In the genomic region with DNA sequence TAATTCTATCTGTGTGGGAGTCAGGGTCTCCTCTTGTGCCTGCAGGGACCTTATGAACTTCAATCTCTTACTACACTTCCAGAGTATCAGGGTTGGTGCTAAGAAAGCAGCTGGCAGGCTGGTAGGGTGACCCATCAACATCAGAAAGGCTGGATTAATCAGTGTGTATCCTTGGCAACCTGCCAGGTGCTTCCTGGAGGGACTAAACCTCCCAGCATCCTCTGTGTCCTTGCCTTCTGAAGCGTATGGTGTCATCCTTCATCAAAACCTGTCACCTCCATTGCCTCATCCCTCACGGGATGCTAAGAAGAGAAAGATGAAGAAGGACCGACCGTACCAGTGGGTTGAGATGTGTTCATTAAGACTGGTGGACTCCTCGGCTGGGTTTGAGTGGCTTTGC, we compare ENCODE assay signal across 10 mouse cellular contexts. TPM values are rescaled to one million over a fixed set of nuclear protein-coding genes. Genes with fewer than 3 reads are reported as not detected.
A peak's percentile ranks its signal among the peaks of the same experiment; 100 is the strongest.
DNase-seq lines count a peak whose midpoint lies in the region; ATAC-seq and TF ChIP-seq lines count a peak whose summit lies in the region.
"Had no signal": no experiment of that assay in that cellular context is flagged by ENCODE, and none has a peak within 500 bp of the region (broad histone marks: within the 10 kb centered on the region; RNA-seq: fewer than 3 reads in every experiment).

No protein-coding gene starts in this region.

- no peaks in the 10 kb centered on the region for H3K36me3 ChIP-seq in heart, embryonic 12.5 days
- H3K36me3 ChIP-seq in heart, embryonic 11.5 days (ENCODE audit: control insufficient read depth, insufficient read depth, low read length): no peaks in the 10 kb centered on the region; the same call in 1 of the 2 replicates
- H3K36me3 ChIP-seq in forebrain, postnatal 0 days (ENCODE audit: insufficient read depth): peaks cover 7% of the 10 kb centered on the region; the same call in 1 of the 2 replicates
- H3K36me3 ChIP-seq in midbrain, embryonic 12.5 days: no peaks in the 10 kb centered on the region; the same call in 1 of the 2 replicates

- H3K27ac ChIP-seq in heart, embryonic 12.5 days (ENCODE audit: poor library complexity, severe bottlenecking): peak overlapping the region; percentile 60; the same call in 1 of the 2 replicates
- no peak overlapping the region for H3K27ac ChIP-seq in heart, embryonic 11.5 days (ENCODE audit: low read depth, low read length)
- H3K27ac ChIP-seq in forebrain, postnatal 0 days (ENCODE audit: low read depth, low read length): peak overlapping the region; percentile 60
- H3K27ac ChIP-seq in midbrain, embryonic 12.5 days (replicated peaks): peak overlapping the region; percentile 60

- DNase-seq in adrenal gland, postnatal 10 days: peak; percentile 64
- peak; percentile 59 for DNase-seq in forebrain, postnatal 0 days
- no peak for DNase-seq in urinary bladder, adult 2 months (ENCODE audit: low spot score)
- DNase-seq in gastrocnemius, postnatal 10 days: no peak
- DNase-seq in right cerebral cortex, adult 18-20 months: no peak
- DNase-seq: spleen, adult 18-20 months had no signal

- H3K4me1 ChIP-seq in heart, embryonic 12.5 days (replicated peaks): peaks cover 32% of the 10 kb centered on the region
- peaks cover 6% of the 10 kb centered on the region; the same call in 1 of the 2 replicates for H3K4me1 ChIP-seq in heart, embryonic 11.5 days (ENCODE audit: control insufficient read depth, insufficient read depth, low read length)
- peaks cover 26% of the 10 kb centered on the region for H3K4me1 ChIP-seq in forebrain, postnatal 0 days (ENCODE audit: insufficient read depth)
- peaks cover 26% of the 10 kb centered on the region for H3K4me1 ChIP-seq in midbrain, embryonic 12.5 days

- no peak for TF ChIP-seq CTCF in forebrain, postnatal 0 days (IDR thresholded peaks at IDR 0.05; ENCODE audit: low read depth)

- 57% methylated on average over 5 of the region's 5 CpGs for WGBS in heart, embryonic 12.5 days
- WGBS in heart, embryonic 11.5 days (ENCODE audit: insufficient replicate concordance): 71% methylated on average over 5 of the region's 5 CpGs
- WGBS in forebrain, postnatal 0 days: 42% methylated on average over 5 of the region's 5 CpGs
- 48% methylated on average over 5 of the region's 5 CpGs for WGBS in midbrain, embryonic 12.5 days

- H3K4me3 ChIP-seq in heart, embryonic 12.5 days: no peak overlapping the region
- no peak overlapping the region for H3K4me3 ChIP-seq in heart, embryonic 11.5 days (ENCODE audit: low read depth, low read length)
- no peak overlapping the region for H3K4me3 ChIP-seq in forebrain, postnatal 0 days (ENCODE audit: low read depth, low read length)
- H3K4me3 ChIP-seq in midbrain, embryonic 12.5 days: no peak overlapping the region

- H3K27me3 ChIP-seq in heart, embryonic 12.5 days (replicated peaks): no peaks in the 10 kb centered on the region
- H3K27me3 ChIP-seq in heart, embryonic 11.5 days (ENCODE audit: control insufficient read depth, insufficient read depth, low read length): no peaks in the 10 kb centered on the region
- no peaks in the 10 kb centered on the region for H3K27me3 ChIP-seq in forebrain, postnatal 0 days (ENCODE audit: insufficient read depth, low read length)
- no peaks in the 10 kb centered on the region for H3K27me3 ChIP-seq in midbrain, embryonic 12.5 days

- ATAC-seq in heart, embryonic 12.5 days (ENCODE audit: insufficient number of reproducible peaks, low FRiP score): no peak
- ATAC-seq in heart, embryonic 11.5 days (replicated peaks; ENCODE audit: insufficient number of reproducible peaks, low FRiP score, low TSS enrichment): no peak
- ATAC-seq in forebrain, postnatal 0 days: peak; percentile 14; the same call in 1 of the 2 replicates
- ATAC-seq in midbrain, embryonic 12.5 days (ENCODE audit: low FRiP score, low read depth): no peak

- no peaks in the 10 kb centered on the region for H3K9me3 ChIP-seq in heart, embryonic 12.5 days (replicated peaks)
- H3K9me3 ChIP-seq in heart, embryonic 11.5 days (replicated peaks; ENCODE audit: control insufficient read depth, low read length): no peaks in the 10 kb centered on the region
- H3K9me3 ChIP-seq in forebrain, postnatal 0 days (ENCODE audit: low read length): no peaks in the 10 kb centered on the region
- H3K9me3 ChIP-seq in midbrain, embryonic 12.5 days: no peaks in the 10 kb centered on the region

- H3K9ac ChIP-seq in heart, embryonic 12.5 days: no peak overlapping the region
- no peak overlapping the region for H3K9ac ChIP-seq in heart, embryonic 11.5 days (ENCODE audit: low read depth, low read length)
- no peak overlapping the region for H3K9ac ChIP-seq in forebrain, postnatal 0 days
- H3K9ac ChIP-seq in midbrain, embryonic 12.5 days (replicated peaks): no peak overlapping the region

- H3K4me2 ChIP-seq in heart, embryonic 12.5 days: no peak overlapping the region
- no peak overlapping the region for H3K4me2 ChIP-seq in heart, embryonic 11.5 days
- 0 out of 2 replicates have a peak overlapping the region, but pooled peaks have one; percentile 15 for H3K4me2 ChIP-seq in forebrain, postnatal 0 days (ENCODE audit: low read depth)
- H3K4me2 ChIP-seq in midbrain, embryonic 12.5 days (replicated peaks): peak overlapping the region; percentile 13; the same call in 1 of the 2 replicates

RNA-seq across cellular contexts. Expression of a gene that starts 8.0 kb away (rescaled TPM):
- polyA plus RNA-seq in heart, embryonic 12.5 days (2016; fragmentation: Nextera tagmentation; extraction: Ambion mirVana): 14.9 and 17.0 TPM in 2 replicates
- 13.5 and 15.3 TPM in 2 replicates for polyA plus RNA-seq in heart, embryonic 11.5 days (2014; fragmentation: Nextera tagmentation; extraction: Ambion mirVana)
- total RNA-seq in adrenal gland, postnatal 10 days (2021): 1 to 10 TPM; 8.5 to 9.0 TPM
- total RNA-seq in forebrain, postnatal 0 days (2014; rRNA removed): 68.5 and 75.4 TPM in 2 replicates
- polyA plus RNA-seq in forebrain, postnatal 0 days (2015; fragmentation: Nextera tagmentation; extraction: Ambion mirVana): 49.4 and 53.5 TPM in 2 replicates
- polyA plus RNA-seq in midbrain, embryonic 12.5 days (2016; fragmentation: Nextera tagmentation; extraction: Ambion mirVana): 40.8 and 47.4 TPM in 2 replicates
- polyA plus RNA-seq in urinary bladder, adult 2 months (2012; rRNA removed): 31.0 and 51.2 TPM in 2 replicates
- 10 to 100 TPM; 11.3 to 16.1 TPM for total RNA-seq in gastrocnemius, postnatal 10 days (2021)

RNA-seq across cellular contexts. Expression of a gene that starts 23.4 kb away (rescaled TPM):
- not detected in 2 replicates for polyA plus RNA-seq in heart, embryonic 12.5 days (2016; fragmentation: Nextera tagmentation; extraction: Ambion mirVana)
- polyA plus RNA-seq in heart, embryonic 11.5 days (2014; fragmentation: Nextera tagmentation; extraction: Ambion mirVana): not detected in 2 replicates
- not detected for total RNA-seq in adrenal gland, postnatal 10 days (2021)
- total RNA-seq in forebrain, postnatal 0 days (2014; rRNA removed): not detected in 2 replicates
- polyA plus RNA-seq in forebrain, postnatal 0 days (2015; fragmentation: Nextera tagmentation; extraction: Ambion mirVana): not detected in 2 replicates
- polyA plus RNA-seq in midbrain, embryonic 12.5 days (2016; fragmentation: Nextera tagmentation; extraction: Ambion mirVana): not detected in 2 replicates
- polyA plus RNA-seq in urinary bladder, adult 2 months (2012; rRNA removed): not detected in 2 replicates
- total RNA-seq in gastrocnemius, postnatal 10 days (2021): not detected
- polyA plus RNA-seq: limb, embryonic 11.5 days had no signal

Comparison
In these comparisons a context has a peak if more than half of its experiments do, and no peak if none do; other contexts are left out.
1. H3K4me2 ChIP-seq: peak in forebrain, postnatal 0 days (single experiment) and midbrain, embryonic 12.5 days (single experiment); none in heart, embryonic 12.5 days (single experiment) and heart, embryonic 11.5 days (single experiment).
2. DNase-seq: peak in adrenal gland, postnatal 10 days (single experiment) and forebrain, postnatal 0 days (single experiment); none in urinary bladder, adult 2 months (single experiment), gastrocnemius, postnatal 10 days (single experiment) and right cerebral cortex, adult 18-20 months (single experiment).